Mouse (Mus musculus) gastrocnemius, adult 18-20 months (tissue): ENCODE data around the gene Creb3l1. TPM values are rescaled to one million over a fixed set of nuclear protein-coding genes. Genes with fewer than 3 reads are reported as not detected.
A peak's percentile ranks its signal among the peaks of the same experiment; 100 is the strongest.

Experiments used
- DNase-seq: peaks from one replicate; pipeline ENCODE4 v3.0.0; 2021; ENCODE audit warnings: low spot score
- long read RNA-seq, 2 experiments: library from polyadenylated mRNA; stranded (forward); transcript quantifications; one replicate each; pipeline ENCODE4 v2.0.0; 2021
- total RNA-seq, 2 experiments: library from RNA; stranded (reverse); gene quantifications; 2 replicates each; pipeline ENCODE4 v1.2.3; 2021

Gene Creb3l1
- total RNA-seq, result 1 to 10 TPM; 3.0 to 4.5 TPM
- long read RNA-seq, experiment 1, partial matches to known transcripts, result 0 of 3 reads
- long read RNA-seq, experiment 1, other reads (novel, unspliced or antisense), result 0 of 3 reads
- long read RNA-seq, experiment 2, partial matches to known transcripts, result 0 of 2 reads
- long read RNA-seq, experiment 2, other reads (novel, unspliced or antisense), result 0 of 2 reads

GRCm38 (mm10) chr2:92024274-92024672, at the start of gene Creb3l1:
Gene Creb3l1 (minus strand): TSS chr2:92024502.
- peak; percentile 78 for DNase-seq

GRCm38 (mm10) chr2:92071143-92071542, 46.8 kb upstream of the Creb3l1 start:
- no peak for DNase-seq

GRCm38 (mm10) chr2:92069630-92070029, 45.3 kb upstream of the Creb3l1 start:
- no peak for DNase-seq

GRCm38 (mm10) chr2:92067600-92067999, 43.3 kb upstream of the Creb3l1 start:
- no peak for DNase-seq

- DNase-seq, result no peak
Observed at GRCm38 (mm10) chr2:92066899-92067298, 42.6 kb upstream of the Creb3l1 start.

GRCm38 (mm10) chr2:92065938-92066337, 41.6 kb upstream of the Creb3l1 start:
- DNase-seq, result no peak

- DNase-seq, result no peak
Observed at GRCm38 (mm10) chr2:92065269-92065888, 41.1 kb upstream of the Creb3l1 start.

GRCm38 (mm10) chr2:92063106-92063505, 38.8 kb upstream of the Creb3l1 start:
- no peak for DNase-seq

- DNase-seq, result no peak
Observed at GRCm38 (mm10) chr2:92061337-92061736, 37.0 kb upstream of the Creb3l1 start.

GRCm38 (mm10) chr2:92060291-92060690, 36.0 kb upstream of the Creb3l1 start:
- peak; percentile 50 for DNase-seq

- peak; percentile 67 for DNase-seq
Observed at GRCm38 (mm10) chr2:92059481-92060220, 35.3 kb upstream of the Creb3l1 start.

- no peak for DNase-seq
Observed at GRCm38 (mm10) chr2:92058936-92059335, 34.6 kb upstream of the Creb3l1 start.

- peak; percentile 95 for DNase-seq
Observed at GRCm38 (mm10) chr2:92058469-92058868, 34.2 kb upstream of the Creb3l1 start.

- peak; percentile 27 for DNase-seq
Observed at GRCm38 (mm10) chr2:92056760-92057159, 32.5 kb upstream of the Creb3l1 start.

- DNase-seq, result peak; percentile 62
Observed at GRCm38 (mm10) chr2:92055831-92056236, 31.5 kb upstream of the Creb3l1 start.

GRCm38 (mm10) chr2:92055101-92055813, 31.0 kb upstream of the Creb3l1 start:
- DNase-seq, result peak; percentile 94

- DNase-seq, result peak; percentile 44
Observed at GRCm38 (mm10) chr2:92052754-92053153, 28.5 kb upstream of the Creb3l1 start.

GRCm38 (mm10) chr2:92052188-92052587, 27.9 kb upstream of the Creb3l1 start:
- peak; percentile 19 for DNase-seq

GRCm38 (mm10) chr2:92048034-92048690, 23.9 kb upstream of the Creb3l1 start:
- DNase-seq, result no peak

- no peak for DNase-seq
Observed at GRCm38 (mm10) chr2:92047601-92048000, 23.3 kb upstream of the Creb3l1 start.

GRCm38 (mm10) chr2:92043285-92043684, 19.0 kb upstream of the Creb3l1 start:
- DNase-seq, result no peak
